Mouse (Mus musculus): ENCODE results near the gene Tlr12.
A peak's percentile ranks its signal among the peaks of the same experiment; 100 is the strongest.

DNA sequence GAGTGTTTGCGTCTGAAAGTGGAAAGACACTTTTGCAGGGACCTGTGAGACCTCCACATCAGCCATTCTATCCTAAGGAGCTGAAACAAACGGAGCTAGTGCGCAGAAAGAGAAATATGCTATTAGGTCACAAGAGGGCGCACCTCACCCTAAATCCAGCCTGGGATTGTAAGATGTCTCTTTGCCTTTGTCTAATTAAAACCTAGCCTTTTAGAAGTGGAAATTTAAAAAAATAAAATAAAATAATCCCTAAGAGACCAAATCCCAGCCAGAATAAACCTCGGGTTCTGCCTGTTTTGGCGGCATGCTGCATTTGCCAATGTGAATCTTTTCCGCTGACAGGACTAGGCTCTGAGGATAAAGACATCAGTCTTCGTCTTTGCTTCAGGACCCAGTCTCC is 5.1 kb downstream of the Tlr12 start:
- TF ChIP-seq CTCF (IDR thresholded peaks at IDR 0.05; ENCODE audit: extremely low read depth, insufficient read depth, low read length) (peak; percentile 88), POLR2A (IDR thresholded peaks at IDR 0.05; ENCODE audit: extremely low read depth, insufficient read depth, low read length) (no peak)
